Mouse (Mus musculus): ENCODE data around the gene Casz1. TPM values are rescaled to one million over a fixed set of nuclear protein-coding genes. Genes with fewer than 3 reads are reported as not detected.

The Casz1 gene
- polyA plus RNA-seq, 1 experiment from 2014 or later, result 9.4 TPM

DNA sequence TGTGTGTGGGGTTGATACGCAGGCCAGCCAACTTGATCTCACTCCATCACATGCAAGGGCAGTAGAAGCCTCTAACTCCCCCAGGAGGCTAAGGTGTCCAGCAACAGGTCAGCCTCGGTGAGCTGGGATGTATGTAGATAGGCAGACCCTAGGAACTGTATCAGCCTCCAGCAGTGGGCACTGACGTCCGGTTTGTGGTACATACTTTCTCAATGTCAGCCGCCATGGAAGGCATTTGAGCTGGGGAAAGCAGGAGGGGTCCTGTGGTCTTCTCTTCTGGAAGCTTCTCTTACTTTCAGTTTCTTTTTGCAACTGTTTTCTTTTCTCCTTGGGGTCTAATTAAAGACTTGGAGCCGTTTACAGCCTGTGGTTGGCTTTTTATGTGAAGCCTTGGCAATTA is 45.2 kb downstream of the Casz1 start:
- H3K4me2 ChIP-seq (replicated peaks; ENCODE audit: low read depth), result no peak overlapping the region
- H3K4me3 ChIP-seq (ENCODE audit: low read depth, low read length), result no peak overlapping the region
- no peaks in the 10 kb centered on the region for H3K4me1 ChIP-seq (replicated peaks; ENCODE audit: control insufficient read depth, insufficient read depth)
- ATAC-seq (ENCODE audit: low FRiP score, low TSS enrichment) (no peak), DNase-seq (ENCODE audit: low spot score) (no peak)
- H3K36me3 ChIP-seq (ENCODE audit: control insufficient read depth, insufficient read depth, low read length), result no peaks in the 10 kb centered on the region
- TF ChIP-seq CTCF (IDR thresholded peaks at IDR 0.05; ENCODE audit: low read depth) (no peak), EP300 (optimal IDR thresholded peaks at IDR 0.05) (no peak)
- H3K9ac ChIP-seq (ENCODE audit: low read length), result no peak overlapping the region
- WGBS, result 76% methylated on average over 6 of the region's 6 CpGs
- no peak overlapping the region for H3K27ac ChIP-seq (replicated peaks)
- H3K27me3 ChIP-seq (ENCODE audit: control insufficient read depth, insufficient read depth, low read length), result no peaks in the 10 kb centered on the region
- no peaks in the 10 kb centered on the region for H3K9me3 ChIP-seq (ENCODE audit: control insufficient read depth, low read length)

DNA sequence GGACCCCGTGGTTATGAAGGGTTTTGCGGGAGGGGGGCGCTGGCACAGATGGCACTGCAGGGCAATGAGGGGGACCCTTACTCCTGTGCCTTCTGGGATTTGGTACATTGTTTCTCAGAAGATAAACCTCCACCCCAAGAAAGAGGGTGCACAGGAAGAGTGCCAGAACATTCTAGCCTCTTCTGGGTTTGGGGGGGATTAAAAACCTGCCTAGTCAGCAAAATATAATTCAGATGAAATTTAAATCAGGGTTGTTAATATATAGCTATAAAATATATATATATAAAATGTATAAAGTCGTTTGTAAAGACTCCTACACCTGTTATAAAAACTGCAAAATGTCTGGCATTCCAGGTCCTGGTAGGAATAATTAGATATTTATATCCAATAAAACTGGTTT is 48.8 kb downstream of the Casz1 start:
- Histone ChIP-seq H3K4me2 (replicated peaks; ENCODE audit: low read depth) (no peak overlapping the region), H3K36me3 (ENCODE audit: control insufficient read depth, insufficient read depth, low read length) (no peaks in the 10 kb centered on the region), H3K9me3 (ENCODE audit: control insufficient read depth, low read length) (no peaks in the 10 kb centered on the region), H3K9ac (ENCODE audit: low read length) (no peak overlapping the region), H3K4me3 (ENCODE audit: low read depth, low read length) (no peak overlapping the region), H3K27ac (replicated peaks) (no peak overlapping the region), H3K4me1 (replicated peaks; ENCODE audit: control insufficient read depth, insufficient read depth) (no peaks in the 10 kb centered on the region; the same call in 1 of the 2 replicates), H3K27me3 (ENCODE audit: control insufficient read depth, insufficient read depth, low read length) (no peaks in the 10 kb centered on the region)
- WGBS, result 74% methylated on average over 4 of the region's 4 CpGs
- TF ChIP-seq EP300 (optimal IDR thresholded peaks at IDR 0.05) (no peak), CTCF (IDR thresholded peaks at IDR 0.05; ENCODE audit: low read depth) (no peak)
- DNase-seq (ENCODE audit: low spot score) (no peak), ATAC-seq (ENCODE audit: low FRiP score, low TSS enrichment) (no peak)

DNA sequence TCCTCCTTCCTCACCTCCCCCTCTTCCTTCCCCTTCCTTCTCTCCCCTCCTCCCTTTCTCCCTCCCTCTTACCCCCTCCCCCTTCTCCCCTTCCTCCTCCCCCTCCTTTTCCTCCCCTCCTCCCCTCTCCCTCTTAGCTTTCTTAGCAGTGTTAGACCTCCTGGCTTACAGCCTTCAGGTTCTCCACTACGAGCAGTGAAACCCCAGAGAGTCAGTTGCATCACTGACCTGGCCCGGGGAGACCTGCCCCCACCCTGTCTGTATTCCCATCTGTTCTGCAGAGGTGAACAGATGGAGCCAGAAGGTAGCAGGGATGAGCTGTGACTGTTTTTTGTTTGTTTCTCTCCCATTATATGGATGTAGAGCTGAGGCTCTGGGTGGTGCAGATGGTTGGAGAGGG is 49.9 kb downstream of the Casz1 start:
- H3K4me3 ChIP-seq (ENCODE audit: low read depth, low read length), result no peak overlapping the region
- no peaks in the 10 kb centered on the region for H3K27me3 ChIP-seq (ENCODE audit: control insufficient read depth, insufficient read depth, low read length)
- no peak for TF ChIP-seq CTCF (IDR thresholded peaks at IDR 0.05; ENCODE audit: low read depth)
- TF ChIP-seq EP300 (optimal IDR thresholded peaks at IDR 0.05), result no peak
- H3K4me2 ChIP-seq (replicated peaks; ENCODE audit: low read depth), result no peak overlapping the region
- no peaks in the 10 kb centered on the region; the same call in 1 of the 2 replicates for H3K4me1 ChIP-seq (replicated peaks; ENCODE audit: control insufficient read depth, insufficient read depth)
- H3K9me3 ChIP-seq (ENCODE audit: control insufficient read depth, low read length), result no peaks in the 10 kb centered on the region
- H3K27ac ChIP-seq (replicated peaks), result no peak overlapping the region
- 41% methylated on average over 2 of the region's 2 CpGs for WGBS
- DNase-seq (ENCODE audit: low spot score), result no peak
- no peak for ATAC-seq (ENCODE audit: low FRiP score, low TSS enrichment)
- no peaks in the 10 kb centered on the region for H3K36me3 ChIP-seq (ENCODE audit: control insufficient read depth, insufficient read depth, low read length)
- H3K9ac ChIP-seq (ENCODE audit: low read length), result no peak overlapping the region

DNA sequence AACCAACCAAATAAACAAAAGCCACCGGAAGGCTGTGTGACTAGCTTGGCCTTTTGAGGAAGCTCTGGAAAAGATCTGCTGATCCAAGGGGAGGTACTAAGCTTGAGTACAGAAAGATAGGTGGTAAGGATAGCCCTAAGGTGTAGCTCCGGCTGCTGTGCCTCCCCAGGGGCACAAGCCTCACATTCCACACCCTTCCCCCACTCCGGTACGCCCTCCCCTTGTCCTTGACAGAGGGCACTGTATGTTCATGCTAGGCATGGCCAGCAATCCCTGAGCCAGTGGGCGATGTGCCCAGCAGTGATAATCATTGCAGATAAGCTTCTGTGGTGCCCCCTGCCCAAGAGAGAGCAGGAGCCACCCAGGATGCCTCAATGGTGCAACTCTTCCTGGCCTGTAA is 51.3 kb downstream of the Casz1 start:
- Histone ChIP-seq H3K27me3 (ENCODE audit: control insufficient read depth, insufficient read depth, low read length) (no peaks in the 10 kb centered on the region), H3K36me3 (ENCODE audit: control insufficient read depth, insufficient read depth, low read length) (no peaks in the 10 kb centered on the region), H3K9ac (ENCODE audit: low read length) (no peak overlapping the region), H3K27ac (replicated peaks) (no peak overlapping the region), H3K9me3 (ENCODE audit: control insufficient read depth, low read length) (no peaks in the 10 kb centered on the region), H3K4me2 (replicated peaks; ENCODE audit: low read depth) (no peak overlapping the region), H3K4me3 (ENCODE audit: low read depth, low read length) (no peak overlapping the region), H3K4me1 (replicated peaks; ENCODE audit: control insufficient read depth, insufficient read depth) (no peaks in the 10 kb centered on the region; the same call in 1 of the 2 replicates)
- no peak for ATAC-seq (ENCODE audit: low FRiP score, low TSS enrichment)
- no peak for DNase-seq (ENCODE audit: low spot score)
- no peak for TF ChIP-seq CTCF (IDR thresholded peaks at IDR 0.05; ENCODE audit: low read depth)
- 82% methylated on average over 5 of the region's 5 CpGs for WGBS

DNA sequence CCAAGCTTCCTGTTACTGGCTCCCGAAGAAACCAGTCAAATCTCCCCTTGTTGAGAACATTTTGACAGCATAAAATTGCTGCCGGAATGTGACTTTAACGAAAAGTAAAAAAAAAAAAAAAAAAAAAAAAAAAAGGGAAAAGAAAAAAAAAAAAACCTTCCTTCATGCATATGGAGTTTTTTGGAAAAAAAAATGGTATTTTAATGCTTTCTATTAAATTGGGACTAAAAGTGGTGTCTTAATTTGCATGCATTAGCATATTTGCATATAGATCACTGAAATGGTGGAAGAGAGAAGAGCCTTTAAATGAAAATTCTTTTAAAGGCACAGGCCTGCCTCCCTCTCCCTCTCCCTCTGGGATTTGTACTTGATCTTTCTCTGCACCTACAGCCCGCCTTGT is 52.0 kb downstream of the Casz1 start:
- Histone ChIP-seq H3K27me3 (ENCODE audit: control insufficient read depth, insufficient read depth, low read length) (no peaks in the 10 kb centered on the region), H3K9me3 (ENCODE audit: control insufficient read depth, low read length) (no peaks in the 10 kb centered on the region), H3K4me2 (replicated peaks; ENCODE audit: low read depth) (no peak overlapping the region), H3K27ac (replicated peaks) (no peak overlapping the region), H3K36me3 (ENCODE audit: control insufficient read depth, insufficient read depth, low read length) (no peaks in the 10 kb centered on the region), H3K9ac (ENCODE audit: low read length) (no peak overlapping the region), H3K4me1 (replicated peaks; ENCODE audit: control insufficient read depth, insufficient read depth) (no peaks in the 10 kb centered on the region; the same call in 1 of the 2 replicates), H3K4me3 (ENCODE audit: low read depth, low read length) (no peak overlapping the region)
- WGBS, result 82% methylated on average over 4 of the region's 4 CpGs
- TF ChIP-seq EP300 (optimal IDR thresholded peaks at IDR 0.05) (no peak), CTCF (IDR thresholded peaks at IDR 0.05; ENCODE audit: low read depth) (no peak)
- DNase-seq (ENCODE audit: low spot score) (no peak), ATAC-seq (ENCODE audit: low FRiP score, low TSS enrichment) (no peak)

DNA sequence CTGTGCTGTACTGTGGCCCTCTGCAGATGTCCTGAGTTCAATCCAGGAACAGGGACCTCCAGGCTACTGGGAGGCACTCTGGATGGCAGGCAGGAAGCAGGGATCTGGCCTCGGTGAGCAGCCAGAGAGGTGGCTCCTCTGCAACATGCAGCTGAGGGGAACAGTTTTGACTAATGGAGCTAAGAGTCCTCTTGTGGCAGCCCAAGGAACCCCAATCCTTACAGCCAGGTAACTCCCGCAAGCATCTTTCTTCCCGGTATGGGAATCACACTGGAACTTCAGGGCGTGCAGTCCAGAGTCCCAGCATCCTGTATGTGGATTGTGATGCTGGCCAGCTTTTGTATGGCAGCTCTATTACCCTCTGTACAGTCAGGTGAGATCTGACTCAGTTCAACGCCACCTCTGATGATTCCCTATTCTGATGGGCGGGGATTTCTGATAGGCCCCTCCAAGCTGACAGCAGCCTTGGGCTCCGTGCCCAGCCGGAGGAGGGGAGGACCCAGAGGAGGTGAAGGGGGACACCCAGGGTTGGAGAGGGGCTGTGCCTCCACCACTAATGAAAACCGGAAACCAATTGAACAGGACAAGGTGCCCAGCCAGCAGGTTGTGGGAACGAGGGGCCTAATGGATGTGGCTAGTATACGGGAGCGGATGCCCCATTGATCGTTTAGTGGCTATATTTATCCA is 53.3 kb downstream of the Casz1 start:
- Histone ChIP-seq H3K9me3 (ENCODE audit: control insufficient read depth, low read length) (no peaks in the 10 kb centered on the region), H3K27ac (replicated peaks) (peak overlapping the region; percentile 45; the same call in 1 of the 2 replicates), H3K4me1 (replicated peaks; ENCODE audit: control insufficient read depth, insufficient read depth) (no peaks in the 10 kb centered on the region; the same call in 1 of the 2 replicates), H3K9ac (ENCODE audit: low read length) (no peak overlapping the region), H3K4me3 (ENCODE audit: low read depth, low read length) (no peak overlapping the region), H3K36me3 (ENCODE audit: control insufficient read depth, insufficient read depth, low read length) (no peaks in the 10 kb centered on the region), H3K4me2 (replicated peaks; ENCODE audit: low read depth) (no peak overlapping the region), H3K27me3 (ENCODE audit: control insufficient read depth, insufficient read depth, low read length) (no peaks in the 10 kb centered on the region)
- DNase-seq (ENCODE audit: low spot score) (no peak), ATAC-seq (ENCODE audit: low FRiP score, low TSS enrichment) (peak; percentile 37; the same call in 1 of the 2 replicates)
- 52% methylated on average over 13 of the region's 13 CpGs for WGBS
- TF ChIP-seq CTCF (IDR thresholded peaks at IDR 0.05; ENCODE audit: low read depth), result peak; percentile 45
- no peak for TF ChIP-seq EP300 (optimal IDR thresholded peaks at IDR 0.05)
